Comparison of ENCODE assay signal across 9 mouse cellular contexts in the genomic region with DNA sequence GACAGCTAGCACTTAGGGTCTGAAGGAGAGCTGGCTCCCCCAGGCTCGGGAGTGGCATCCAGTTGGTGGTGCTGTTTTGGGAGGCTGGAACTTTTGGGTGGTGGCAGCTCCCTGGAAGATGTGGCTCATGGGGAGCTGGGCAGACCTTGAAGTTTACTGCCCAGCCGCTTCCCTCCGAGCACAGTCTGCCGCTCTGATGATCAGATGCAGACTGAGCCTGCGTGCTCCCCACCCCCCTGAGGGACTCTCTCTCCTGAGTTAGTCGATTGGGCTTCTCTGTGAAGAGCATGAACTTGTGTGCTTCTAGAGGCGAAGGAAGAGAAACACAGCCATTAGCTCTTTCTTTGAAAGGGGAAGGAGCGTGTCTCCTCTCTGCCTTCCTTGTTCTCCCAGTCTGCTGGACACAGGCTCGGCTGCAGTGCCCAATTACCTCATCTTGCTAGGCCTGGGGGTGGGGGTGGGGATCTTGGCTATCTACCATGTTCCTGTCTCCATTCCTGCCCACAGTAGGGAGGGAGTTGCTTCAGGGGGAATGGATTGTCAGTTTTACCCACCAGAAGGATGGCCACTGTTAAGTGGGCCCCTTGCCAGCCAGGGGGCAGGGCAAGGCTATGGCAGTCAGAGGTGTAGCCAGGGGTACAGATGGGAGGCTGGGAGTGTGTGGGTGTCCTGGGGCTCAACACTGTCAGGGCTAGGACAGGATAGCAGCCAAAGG. TPM values are rescaled to one million over a fixed set of nuclear protein-coding genes. Genes with fewer than 3 reads are reported as not detected.
DNase-seq lines count a peak whose midpoint lies in the region; ATAC-seq and TF ChIP-seq lines count a peak whose summit lies in the region.
"Had no signal": no experiment of that assay in that cellular context is flagged by ENCODE, and none has a peak within 500 bp of the region (broad histone marks: within the 10 kb centered on the region; RNA-seq: fewer than 3 reads in every experiment).

No protein-coding gene starts in this region.

- H3K4me1 ChIP-seq in stomach, postnatal 0 days (replicated peaks; ENCODE audit: control insufficient read depth, insufficient read depth): no peaks in the 10 kb centered on the region

- H3K4me2 ChIP-seq in stomach, postnatal 0 days (replicated peaks; ENCODE audit: low read depth): no peak overlapping the region
- H3K4me2 ChIP-seq: limb, embryonic 12.5 days had no signal

- 46% methylated on average over 9 of the region's 9 CpGs for WGBS in stomach, postnatal 0 days

- peak; percentile 27 to 43 for DNase-seq in adrenal gland, adult (ENCODE audit: inconsistent age in 2 of 2, low spot score in 1 of 2)
- no peak for DNase-seq in adrenal gland, postnatal 4 days (ENCODE audit: low spot score in 2 of 2)
- peak; percentile 17 for DNase-seq in right cerebral cortex, postnatal 25 days
- no peak for DNase-seq in right cerebral cortex, postnatal 14 days
- peak; percentile 27 for DNase-seq in heart, postnatal 4 days
- DNase-seq in stomach, postnatal 0 days (ENCODE audit: low spot score): no peak
- no peak for DNase-seq in kidney, adult 8-10 months

- 0 out of 2 replicates have a peak, but pooled peaks have one; percentile 8 for ATAC-seq in stomach, postnatal 0 days (ENCODE audit: low FRiP score, low TSS enrichment)
- ATAC-seq in inflammation-experienced regulatory T-cells, adult 6 months: no peak

- no peak overlapping the region for H3K9ac ChIP-seq in stomach, postnatal 0 days (ENCODE audit: low read length)
- H3K9ac ChIP-seq: limb, embryonic 12.5 days had no signal

- H3K4me3 ChIP-seq in stomach, postnatal 0 days (ENCODE audit: low read depth, low read length): no peak overlapping the region
- H3K4me3 ChIP-seq: limb, embryonic 12.5 days had no signal

- H3K36me3 ChIP-seq in stomach, postnatal 0 days (ENCODE audit: control insufficient read depth, insufficient read depth, low read length): no peaks in the 10 kb centered on the region
- H3K36me3 ChIP-seq: limb, embryonic 12.5 days had no signal

- no peak overlapping the region for H3K27ac ChIP-seq in stomach, postnatal 0 days (replicated peaks)
- H3K27ac ChIP-seq: limb, embryonic 12.5 days had no signal

- TF ChIP-seq EP300 in stomach, postnatal 0 days (optimal IDR thresholded peaks at IDR 0.05): no peak

- H3K9me3 ChIP-seq in stomach, postnatal 0 days (ENCODE audit: control insufficient read depth, low read length): no peaks in the 10 kb centered on the region
- H3K9me3 ChIP-seq: limb, embryonic 12.5 days had no signal

- TF ChIP-seq CTCF in stomach, postnatal 0 days (IDR thresholded peaks at IDR 0.05; ENCODE audit: low read depth): no peak

- H3K27me3 ChIP-seq in stomach, postnatal 0 days (ENCODE audit: control insufficient read depth, insufficient read depth, low read length): no peaks in the 10 kb centered on the region
- H3K27me3 ChIP-seq: limb, embryonic 12.5 days had no signal

RNA-seq across cellular contexts. Expression of gene Ntpcr, which starts 26.8 kb away (rescaled TPM):
- total RNA-seq in adrenal gland, postnatal 4 days (2021): 10 to 100 TPM; 22.5 to 24.4 TPM
- 10 to 100 TPM; 17.1 to 17.3 TPM for total RNA-seq in heart, postnatal 4 days (2021)
- 32.2 and 34.1 TPM in 2 replicates for polyA plus RNA-seq in stomach, postnatal 0 days (2015; fragmentation: Nextera tagmentation; extraction: Ambion mirVana)
- 10 to 100 TPM; 18.9 to 19.7 (median 19.5) TPM for polyA plus RNA-seq in inflammation-experienced regulatory T-cells, adult 6 months (2017; shearing (Covaris generic))

Comparison
In these comparisons a context has a peak if more than half of its experiments do, and no peak if none do; other contexts are left out.
1. DNase-seq: peak in adrenal gland, adult (2 of 2), right cerebral cortex, postnatal 25 days (single experiment) and heart, postnatal 4 days (single experiment); none in adrenal gland, postnatal 4 days (0 of 2), right cerebral cortex, postnatal 14 days (single experiment), stomach, postnatal 0 days (single experiment) and kidney, adult 8-10 months (0 of 2).